Mouse (Mus musculus): Measurements from ENCODE around the gene Zfp641.

The Zfp641 gene

DNA sequence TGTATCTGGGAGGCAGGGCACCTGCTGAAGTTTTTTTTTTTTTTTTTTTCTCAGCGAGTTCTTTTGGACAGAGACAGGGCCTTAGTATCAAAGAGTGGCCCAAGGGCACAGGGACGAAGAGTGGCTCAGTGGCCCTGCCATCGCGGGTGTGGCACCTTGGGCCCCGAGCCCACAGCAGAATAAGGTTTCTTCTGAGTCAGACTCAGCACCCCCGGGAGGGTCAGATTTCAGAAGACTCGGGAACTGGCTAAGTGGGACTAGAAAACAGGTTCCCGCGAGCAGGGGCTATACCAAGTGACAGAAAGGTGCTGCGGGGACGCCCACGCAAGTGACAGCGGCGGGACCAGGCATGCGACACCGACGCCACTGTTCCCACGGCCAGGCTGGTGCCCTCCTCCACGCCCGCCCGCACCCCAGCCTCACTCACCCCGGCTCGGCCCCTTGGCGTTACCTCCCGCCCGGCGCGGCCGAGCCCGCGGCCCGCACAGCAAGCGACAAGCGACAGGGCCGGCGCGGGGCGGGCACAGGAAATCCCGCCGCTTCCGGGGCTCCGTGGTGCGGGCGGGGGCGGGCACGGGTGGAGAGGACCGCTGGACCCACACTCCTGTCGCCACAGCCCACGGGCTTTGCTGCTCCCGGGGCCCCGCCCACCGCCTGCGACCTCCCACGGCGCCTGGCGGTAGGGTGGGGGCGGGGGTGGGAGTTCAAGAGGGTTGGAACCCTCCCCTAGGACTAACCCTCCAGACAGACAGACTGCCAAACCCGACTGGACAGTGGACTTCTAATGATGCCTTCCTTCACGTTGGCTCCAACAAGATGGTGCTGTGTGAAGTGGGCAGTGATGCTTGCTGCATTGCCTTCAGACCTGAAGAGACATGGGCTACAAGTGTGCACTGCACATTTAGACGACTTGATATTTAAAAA, at the start of gene Zfp641:
Gene Zfp641 (minus strand): TSS at position 534 of the 924 bp plus-strand sequence.
- no peak for DNase-seq (ENCODE audit: low read depth)

DNA sequence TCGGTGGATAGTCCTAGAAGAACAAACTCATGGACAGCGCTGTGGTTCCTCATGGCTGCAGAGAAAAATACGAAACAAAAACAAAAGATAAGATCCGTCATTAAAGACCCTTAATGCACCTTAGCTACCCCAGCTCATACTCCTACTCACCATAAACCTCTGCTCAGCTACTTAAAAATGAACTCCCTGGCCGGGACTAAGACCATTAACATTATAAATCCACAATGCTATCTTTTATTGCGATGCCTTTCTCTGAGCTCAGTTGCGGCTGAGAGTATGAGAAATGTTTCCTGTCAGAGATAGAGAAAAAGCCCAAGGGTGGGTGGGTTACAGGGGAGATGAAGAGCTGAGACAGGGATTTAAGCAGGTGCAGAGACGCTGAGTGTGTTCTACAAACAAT, 44.9 kb upstream of the Zfp641 start, which contains the start of gene Olfr284:
Gene Olfr284 (minus strand): TSS at position 101 of the 400 bp plus-strand sequence.
- DNase-seq (ENCODE audit: low read depth), result no peak

DNA sequence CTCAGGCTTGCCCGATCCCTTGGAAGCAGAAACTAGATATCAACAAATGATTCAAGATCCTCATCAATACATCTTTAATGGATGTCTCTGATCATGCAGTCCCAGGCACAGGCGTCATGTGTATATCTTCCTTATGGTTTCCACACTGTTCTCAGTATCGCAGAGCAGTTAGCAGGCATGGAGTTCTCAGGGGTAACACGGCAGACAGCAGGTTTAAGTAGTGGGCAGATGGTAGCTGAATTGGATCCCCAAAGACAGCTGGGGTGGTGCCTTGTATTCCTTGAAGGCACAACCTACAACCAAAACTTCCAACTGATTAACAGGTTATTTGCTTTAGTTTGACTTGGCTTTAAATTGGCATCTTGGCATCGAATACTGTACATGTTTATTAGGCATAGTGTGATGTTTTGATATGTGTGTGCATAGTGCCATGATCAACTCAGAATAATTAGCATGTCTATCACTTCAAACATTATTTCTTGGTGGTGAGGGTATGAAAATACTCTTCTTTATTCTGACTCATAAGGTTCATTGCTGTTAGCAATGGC, 21.3 kb upstream of the Zfp641 start, which contains the start of gene Olfr285:
Gene Olfr285 (minus strand): TSS at position 177 of the 548 bp plus-strand sequence.
- DNase-seq (ENCODE audit: low read depth), result no peak

DNA sequence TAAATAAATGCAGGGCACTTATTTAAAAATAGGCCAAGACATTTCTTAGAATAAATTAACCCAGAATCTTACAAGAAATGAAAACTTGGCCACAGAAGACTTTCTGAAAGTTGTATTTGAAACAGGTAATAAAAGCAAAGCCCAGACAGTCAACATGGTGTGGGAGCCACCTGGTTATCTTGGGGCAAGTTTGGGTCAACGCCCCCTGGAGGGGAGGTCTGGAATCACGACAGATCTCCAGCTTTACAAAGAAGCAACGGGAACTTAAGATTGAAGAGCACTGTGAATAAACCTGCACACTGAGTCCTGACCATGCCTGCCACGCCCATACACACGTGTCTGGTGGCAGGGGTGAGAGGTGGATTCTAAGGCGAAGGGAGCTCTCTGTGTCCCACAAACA, 19.7 kb upstream of the Zfp641 start:
- no peak for DNase-seq (ENCODE audit: low read depth)

DNA sequence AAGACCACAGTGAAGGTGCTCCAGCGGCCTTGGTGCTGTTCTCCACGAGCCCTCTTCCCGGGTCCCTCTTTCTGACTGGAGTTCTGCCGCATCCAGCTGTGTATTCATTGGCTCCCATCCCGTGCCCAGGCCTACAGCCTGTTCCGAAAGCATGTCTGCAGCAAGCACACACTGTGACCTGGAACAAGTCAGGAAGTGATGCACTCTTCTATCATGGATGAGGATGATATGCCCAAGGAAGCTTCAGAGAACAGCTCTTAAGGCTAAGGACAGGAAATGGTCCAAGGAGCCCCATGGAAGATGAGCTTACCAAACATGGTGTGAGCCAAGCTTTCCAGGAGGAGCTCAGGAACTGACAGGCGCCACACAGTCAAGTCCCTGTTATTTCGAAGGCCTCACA, 2.3 kb downstream of the Zfp641 start:
- DNase-seq (ENCODE audit: low read depth), result no peak

DNA sequence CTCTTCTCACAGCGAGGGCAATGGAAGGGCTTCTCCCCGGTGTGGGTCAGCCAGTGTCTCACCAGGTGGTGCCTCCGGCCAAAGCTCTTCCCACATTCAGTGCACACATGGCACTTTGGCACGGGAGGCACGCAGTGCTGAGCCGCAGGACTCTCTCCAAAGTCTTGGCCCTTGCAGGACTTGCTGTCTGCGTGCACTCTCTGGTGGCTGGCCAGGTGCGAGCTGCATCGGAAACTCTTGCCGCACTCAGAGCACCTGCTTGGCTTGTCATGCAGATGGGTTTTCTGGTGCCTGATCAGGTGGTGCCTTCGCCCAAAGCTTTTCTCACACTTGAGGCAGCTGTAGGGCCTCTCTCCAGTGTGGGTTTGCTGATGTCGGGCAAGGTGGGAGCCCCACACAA, 7.4 kb downstream of the Zfp641 start:
- no peak for DNase-seq (ENCODE audit: low read depth)

DNA sequence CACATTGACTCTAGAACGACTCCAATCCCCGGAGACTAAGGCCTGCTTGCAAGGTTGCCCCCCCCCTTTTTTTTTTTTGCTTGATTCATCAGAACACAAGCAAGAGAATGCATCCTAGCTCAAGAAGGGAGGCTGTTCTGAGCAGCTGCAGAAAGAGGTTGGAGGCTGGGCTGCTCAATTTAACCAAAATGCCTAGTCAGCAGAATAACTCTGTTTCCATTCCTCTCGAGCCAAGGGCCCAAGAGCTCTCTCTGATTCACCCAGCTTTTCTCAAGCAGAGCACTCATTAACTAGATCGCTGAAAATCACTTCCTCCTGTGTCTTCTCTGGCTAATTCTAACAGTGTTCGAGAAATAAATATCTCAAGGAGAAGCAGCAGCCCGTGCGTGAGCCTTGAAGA, 9.5 kb downstream of the Zfp641 start:
- no peak for DNase-seq (ENCODE audit: low read depth)

DNA sequence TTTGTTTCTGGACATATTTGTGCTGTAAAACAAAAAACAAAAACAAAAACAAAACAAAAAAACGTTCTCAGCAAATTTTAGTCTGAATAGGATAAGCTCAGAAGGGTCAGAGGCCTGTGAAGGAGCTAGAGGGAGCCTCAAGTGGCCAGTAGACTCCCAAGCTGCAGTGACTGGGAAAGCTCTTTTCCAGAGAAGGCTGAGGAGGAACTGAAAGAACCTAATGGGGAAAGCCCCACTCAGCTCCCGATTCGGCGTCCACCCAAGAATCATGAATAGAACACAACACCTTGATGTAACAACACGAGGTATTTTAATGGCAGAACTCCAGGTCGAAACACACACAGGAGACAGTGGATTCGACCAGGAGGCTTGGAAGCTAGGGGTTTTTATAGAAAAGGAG, 38.2 kb downstream of the Zfp641 start:
- no peak for DNase-seq (ENCODE audit: low read depth)

DNA sequence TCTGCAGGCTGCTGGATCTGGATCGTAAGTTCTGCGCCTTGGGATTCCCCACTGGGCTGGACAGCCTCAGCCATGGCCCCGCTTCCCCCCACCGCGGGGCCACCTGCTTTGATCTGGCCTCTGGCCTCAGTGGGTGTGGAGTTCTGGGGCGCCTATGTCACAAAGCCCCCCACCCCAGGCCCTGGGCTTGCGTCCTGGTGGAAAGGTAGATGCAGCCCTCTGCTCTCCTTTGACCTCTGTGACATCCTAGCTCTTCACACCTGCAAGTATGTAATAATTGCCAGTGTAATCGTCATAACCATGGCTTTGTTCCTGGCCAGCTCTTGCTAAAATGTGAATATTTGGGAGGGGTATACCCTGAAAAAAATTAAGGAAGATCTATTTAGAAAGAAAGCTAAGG, 38.8 kb downstream of the Zfp641 start, which contains the start of gene H1fnt:
Gene H1fnt (minus strand): TSS at position 101 of the 400 bp plus-strand sequence.
- DNase-seq (ENCODE audit: low read depth), result no peak

DNA sequence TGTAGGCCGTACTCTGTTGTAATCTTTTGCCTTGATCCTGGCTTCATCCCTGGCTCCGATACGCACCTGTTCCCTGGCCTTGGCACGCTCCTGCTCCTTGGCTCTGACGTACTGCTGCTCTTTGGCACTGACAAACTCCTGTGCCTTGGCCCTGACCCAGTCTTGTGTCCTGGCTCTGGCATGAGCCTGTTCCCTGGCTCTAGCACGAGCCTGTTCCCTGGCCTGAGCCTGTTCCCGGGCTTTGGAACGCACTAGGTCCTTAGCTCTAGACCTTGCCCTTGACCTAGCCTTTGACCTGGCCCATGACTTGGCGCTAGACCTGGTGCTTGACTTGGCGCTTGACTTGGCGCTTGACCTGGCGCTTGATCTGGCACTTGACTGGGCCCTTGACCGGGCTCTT, 39.7 kb downstream of the Zfp641 start:
- no peak for DNase-seq (ENCODE audit: low read depth)
